Mouse (Mus musculus): ENCODE data around the gene Prss29. TPM values are rescaled to one million over a fixed set of nuclear protein-coding genes. Genes with fewer than 3 reads are reported as not detected.
A peak's percentile ranks its signal among the peaks of the same experiment; 100 is the strongest.

Prss29 gene
- total RNA-seq (2018; cell fraction: chromatin; rRNA removed): not detected
- total RNA-seq (2018; cell fraction: cytosol; rRNA removed): not detected
- not detected for total RNA-seq (2018; cell fraction: nucleus; rRNA removed)
- polyA plus RNA-seq (2018): not detected in 3 replicates

- Histone ChIP-seq H3K4me3 (ENCODE audit: inconsistent target) (no peak within 1 kb of the TSS), H3K36me3 (ENCODE audit: inconsistent target) (no peaks in the 10 kb centered on the region), H3K79me2 (ENCODE audit: inconsistent target) (no peaks in the 10 kb centered on the region), H3K27ac (no peak within 1 kb of the TSS)
- WGBS (ENCODE audit: missing documents): 56% methylated on average over 5 of the region's 5 CpGs
Measured at GRCm38 (mm10) chr17:25318354-25318753, at the start of gene Prss29. Gene Prss29, plus strand, starts transcription at chr17:25318654.

DNA sequence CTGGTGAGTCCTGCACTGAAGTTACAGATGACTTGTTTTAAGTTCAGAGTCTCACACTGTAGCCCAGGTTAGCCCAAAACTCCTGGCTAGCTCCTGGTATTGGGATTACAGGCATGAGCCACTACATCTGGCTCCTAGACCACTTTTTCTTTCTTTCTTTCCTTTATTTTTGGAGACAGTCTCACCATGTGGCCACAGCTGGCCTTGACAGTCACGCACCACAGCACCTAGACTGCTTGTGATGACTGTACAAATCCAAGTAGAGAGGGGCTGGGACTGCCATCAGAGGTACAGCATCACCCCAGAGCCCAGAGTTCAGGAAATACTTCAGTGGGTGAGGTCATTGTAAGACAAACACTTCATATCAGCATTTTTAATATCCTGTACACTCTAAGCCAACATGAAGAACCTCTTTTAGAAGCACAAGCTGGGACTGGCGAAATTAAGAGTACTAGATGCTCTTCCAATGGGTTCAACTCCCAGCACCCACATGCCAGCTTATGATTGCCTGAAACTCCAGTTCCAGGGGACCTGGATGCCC, 47.6 kb upstream of the Prss29 start:
- Histone ChIP-seq H3K79me2 (ENCODE audit: inconsistent target) (peaks cover 72% of the 10 kb centered on the region), H3K27ac (peak overlapping the region; percentile 76), H3K4me3 (ENCODE audit: inconsistent target) (0 out of 2 replicates have a peak overlapping the region, but pooled peaks have one; percentile 97), H3K36me3 (ENCODE audit: inconsistent target) (peaks cover 41% of the 10 kb centered on the region)
- WGBS (ENCODE audit: missing documents): 86% methylated on average over 2 of the region's 2 CpGs

DNA sequence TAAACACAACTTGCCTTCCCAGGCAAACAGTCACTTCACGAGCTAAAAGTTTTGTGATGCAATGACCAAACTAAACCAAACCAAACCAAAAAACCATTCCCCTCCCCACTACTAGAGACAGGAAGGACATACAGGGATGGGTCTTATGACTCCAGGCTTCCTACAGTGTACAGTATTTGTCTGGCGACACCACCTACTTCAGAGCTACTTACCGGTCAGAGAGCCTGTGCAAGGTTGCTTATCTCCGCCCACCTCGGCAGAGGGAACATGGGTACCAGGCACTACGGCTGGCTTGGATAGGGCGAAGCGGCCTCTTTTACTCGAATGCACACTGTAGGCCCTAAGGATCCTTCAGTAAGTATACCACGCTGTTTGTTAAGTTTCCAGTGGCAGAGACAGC, 46.1 kb upstream of the Prss29 start:
- 0% methylated on average over 10 of the region's 10 CpGs for WGBS (ENCODE audit: missing documents)
- peaks cover 27% of the 10 kb centered on the region for H3K36me3 ChIP-seq (ENCODE audit: inconsistent target)
- peaks cover 57% of the 10 kb centered on the region for H3K79me2 ChIP-seq (ENCODE audit: inconsistent target)
- peak overlapping the region; percentile 97 for H3K4me3 ChIP-seq (ENCODE audit: inconsistent target)
- peak overlapping the region; percentile 76 for H3K27ac ChIP-seq

DNA sequence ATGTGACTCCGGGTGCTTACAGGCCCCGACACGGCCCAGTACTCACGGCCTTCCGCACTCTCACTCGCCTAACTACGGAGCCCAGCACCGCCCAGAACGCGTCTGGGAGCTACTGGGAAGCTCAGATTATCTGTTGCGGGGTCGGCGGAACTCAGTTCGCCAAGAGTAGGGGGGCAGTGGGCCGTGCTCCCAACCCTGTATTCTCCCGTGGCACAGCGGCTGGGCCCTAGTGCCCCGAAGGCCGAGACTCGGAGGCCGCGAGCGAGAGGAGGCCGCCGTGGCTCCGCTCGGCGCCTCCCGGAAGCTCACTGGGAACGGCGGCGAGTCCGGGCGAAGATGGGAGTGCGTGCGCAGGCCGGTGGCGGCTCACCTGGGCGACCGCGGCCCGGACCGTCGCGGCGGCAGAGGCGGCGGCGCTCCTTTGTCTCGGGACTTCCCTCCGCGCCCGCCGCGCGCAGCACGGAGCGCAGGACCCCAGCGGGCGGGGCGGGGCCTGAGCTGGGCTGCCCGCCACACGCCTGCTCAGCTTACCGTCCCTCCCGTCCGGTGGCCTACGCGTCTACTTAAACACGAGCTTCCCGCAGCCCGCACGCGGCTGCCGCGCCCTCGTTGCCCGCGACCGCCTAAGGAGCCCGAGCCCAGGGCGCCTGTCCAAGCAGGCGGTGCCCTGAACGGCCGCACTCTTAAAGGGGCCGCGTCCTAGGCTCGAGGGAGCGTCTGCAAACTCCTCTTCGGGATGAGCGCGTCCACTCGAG, 45.3 kb upstream of the Prss29 start:
- WGBS (ENCODE audit: missing documents): under 1% methylated on average over 92 of the region's 92 CpGs
- peaks cover 49% of the 10 kb centered on the region for H3K79me2 ChIP-seq (ENCODE audit: inconsistent target)
- peak overlapping the region; percentile 97 for H3K4me3 ChIP-seq (ENCODE audit: inconsistent target)
- peak overlapping the region; percentile 94 for H3K27ac ChIP-seq
- peaks cover 19% of the 10 kb centered on the region for H3K36me3 ChIP-seq (ENCODE audit: inconsistent target)

DNA sequence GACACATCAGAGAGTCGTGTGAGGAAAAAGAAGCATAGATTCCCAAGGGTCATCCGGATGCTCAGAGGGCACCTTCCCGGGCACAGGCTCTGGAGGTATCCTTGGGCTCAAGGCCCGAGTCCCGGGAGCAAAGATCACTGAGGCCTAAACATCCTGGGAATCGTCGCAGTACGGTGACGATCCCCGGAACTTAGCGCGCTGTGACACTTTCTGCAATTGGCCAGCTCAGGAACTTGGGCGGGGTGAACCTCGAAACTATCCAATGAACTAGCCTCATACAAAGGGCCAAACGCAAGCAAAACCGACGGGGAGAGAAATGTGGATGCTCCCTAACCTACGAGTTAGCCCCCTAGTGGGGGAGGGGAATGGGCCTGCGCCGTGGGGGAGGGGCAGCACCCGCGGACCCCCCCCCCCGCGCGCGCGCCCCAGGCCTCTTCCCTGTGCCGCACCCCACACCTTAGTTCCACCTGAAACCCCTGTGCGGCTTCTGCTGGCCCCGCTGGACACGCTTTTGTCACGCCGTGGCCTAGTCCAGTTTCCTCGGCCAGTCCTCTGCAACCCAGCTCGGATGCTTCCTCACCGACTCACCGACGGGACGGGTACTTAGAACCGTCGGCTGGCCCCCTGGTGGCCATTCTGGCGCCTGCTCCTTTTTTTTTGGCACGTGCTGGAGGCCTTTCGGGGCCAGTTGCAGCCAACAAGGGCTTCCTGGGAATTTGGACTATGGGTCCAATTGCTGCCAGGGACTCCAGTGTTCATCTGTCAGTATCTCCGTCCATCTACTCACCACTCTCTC, 44.5 kb upstream of the Prss29 start:
- peaks cover 11% of the 10 kb centered on the region; the same call in 1 of the 2 replicates for H3K36me3 ChIP-seq (ENCODE audit: inconsistent target)
- H3K79me2 ChIP-seq (ENCODE audit: inconsistent target): peaks cover 41% of the 10 kb centered on the region
- 2% methylated on average over 34 of the region's 45 CpGs for WGBS (ENCODE audit: missing documents)

DNA sequence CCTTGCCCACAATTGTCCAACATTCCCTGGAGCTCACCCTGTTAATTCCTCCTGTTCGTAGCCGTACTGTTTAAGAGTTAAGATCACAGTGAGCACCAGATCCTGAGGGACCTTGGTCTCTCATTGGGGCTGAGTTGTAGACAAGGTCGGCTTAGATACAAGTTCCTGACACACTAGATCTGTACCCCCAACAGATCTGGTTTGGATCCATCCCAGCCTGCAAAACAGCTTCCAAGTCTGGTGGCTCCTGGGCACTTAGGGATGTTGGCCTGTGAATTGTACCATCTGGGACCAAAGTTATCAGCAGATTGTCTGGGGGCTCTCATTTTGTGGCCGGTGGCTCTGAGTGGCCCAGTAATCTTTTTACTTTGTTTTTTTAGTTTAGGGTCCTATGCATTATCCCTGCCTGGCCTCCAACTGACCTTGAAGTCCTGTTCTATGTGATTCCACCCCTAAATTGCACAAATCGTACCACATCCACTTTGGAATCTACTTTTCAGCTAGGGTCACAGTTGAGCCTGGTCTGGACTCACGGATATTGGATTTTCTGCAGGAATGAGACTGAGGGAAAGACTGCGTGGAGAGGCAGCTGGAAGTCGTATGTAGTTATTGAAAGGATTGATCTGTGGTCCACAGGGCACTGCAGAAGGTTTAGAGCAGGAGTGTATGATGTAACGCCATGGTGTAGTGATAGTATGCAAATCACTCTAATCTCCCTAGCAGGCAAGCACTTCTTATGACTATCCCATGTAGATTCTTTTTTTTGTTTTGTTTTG, 43.7 kb upstream of the Prss29 start, which contains the start of gene Ube2i:
Gene Ube2i (minus strand): TSS at position 52 of the 776 bp plus-strand sequence.
- H3K4me3 ChIP-seq (ENCODE audit: inconsistent target): peak within 1 kb of the TSS; percentile 40
- H3K79me2 ChIP-seq (ENCODE audit: inconsistent target): peaks cover 33% of the 10 kb centered on the region
- H3K27ac ChIP-seq: peak within 1 kb of the TSS; percentile 94
- H3K36me3 ChIP-seq (ENCODE audit: inconsistent target): 0 out of 2 replicates have a peak, but pooled peaks cover 3% of the 10 kb centered on the region
- 87% methylated on average over 9 of the region's 9 CpGs for WGBS (ENCODE audit: missing documents)

More for the DNA sequence above, 44.5 kb upstream of the Prss29 start:
- Histone ChIP-seq H3K4me3 (ENCODE audit: inconsistent target) (peak overlapping the region; percentile 40), H3K27ac (peak overlapping the region; percentile 94)

DNA sequence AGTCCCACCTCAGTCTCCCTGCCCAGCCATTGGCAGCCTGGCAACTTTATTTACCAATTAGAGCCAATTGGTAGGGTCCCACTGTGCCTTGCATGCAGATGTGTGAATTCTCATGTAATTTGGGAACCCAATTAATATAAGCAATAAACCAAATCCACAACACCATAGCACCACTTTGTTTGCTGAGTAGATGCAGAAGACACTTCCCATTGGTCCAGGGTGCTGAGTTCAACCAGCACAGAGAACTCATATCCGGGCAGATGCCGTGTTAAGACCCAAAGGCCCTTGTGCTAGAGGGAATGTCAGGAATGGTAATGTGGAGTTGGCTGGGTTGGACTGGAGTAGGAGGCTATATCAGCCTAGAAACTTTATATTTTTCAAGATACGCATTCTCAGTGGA, 42.6 kb upstream of the Prss29 start:
- Histone ChIP-seq H3K36me3 (ENCODE audit: inconsistent target) (no peaks in the 10 kb centered on the region), H3K4me3 (ENCODE audit: inconsistent target) (no peak overlapping the region), H3K27ac (no peak overlapping the region), H3K79me2 (ENCODE audit: inconsistent target) (peaks cover 22% of the 10 kb centered on the region)
- WGBS (ENCODE audit: missing documents): 91% methylated on average over 3 of the region's 3 CpGs

DNA sequence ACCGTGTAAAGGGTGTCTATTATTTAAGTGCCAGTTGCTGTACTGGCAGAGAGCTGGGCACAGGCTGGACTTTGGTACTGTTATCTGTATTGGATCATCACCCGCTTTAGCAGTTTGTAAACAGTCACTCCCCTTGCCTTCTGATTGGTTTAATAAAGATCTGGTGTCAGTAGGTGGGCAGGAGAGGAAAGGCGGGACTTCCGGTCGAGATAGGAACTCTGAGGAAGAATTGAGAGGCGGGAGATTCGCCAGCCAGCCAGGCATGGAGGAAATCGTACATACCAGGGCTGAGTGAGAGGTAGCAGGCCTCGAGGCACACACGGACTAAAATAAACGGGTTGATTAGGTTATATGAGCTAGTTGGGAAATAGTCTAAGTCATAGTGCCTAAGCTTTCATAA, 36.3 kb upstream of the Prss29 start:
- Histone ChIP-seq H3K27ac (no peak overlapping the region), H3K36me3 (ENCODE audit: inconsistent target) (no peaks in the 10 kb centered on the region), H3K79me2 (ENCODE audit: inconsistent target) (no peaks in the 10 kb centered on the region), H3K4me3 (ENCODE audit: inconsistent target) (no peak overlapping the region)
- WGBS (ENCODE audit: missing documents): 42% methylated on average over 11 of the region's 11 CpGs

DNA sequence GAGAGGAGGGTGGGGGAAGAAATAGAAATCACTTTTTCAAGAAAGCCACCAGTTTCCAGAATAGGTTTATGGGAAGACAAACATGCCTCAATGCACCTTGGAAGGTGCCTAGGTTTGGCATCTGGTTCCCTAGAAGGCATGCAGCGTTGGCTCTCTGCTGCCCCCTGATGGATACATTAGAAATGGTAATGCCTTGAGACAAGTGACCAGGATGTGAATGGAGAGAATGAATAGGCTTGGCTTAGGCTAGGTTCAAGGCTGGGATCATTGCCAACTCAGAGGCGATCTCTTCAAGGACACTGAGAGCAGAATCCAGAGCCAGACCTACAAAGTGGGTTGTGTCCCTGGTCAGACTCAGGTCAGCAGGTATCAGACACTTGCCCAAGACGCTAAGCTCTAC, 33.4 kb upstream of the Prss29 start:
- 28% methylated on average over 3 of the region's 3 CpGs for WGBS (ENCODE audit: missing documents)
- Histone ChIP-seq H3K36me3 (ENCODE audit: inconsistent target) (no peaks in the 10 kb centered on the region), H3K79me2 (ENCODE audit: inconsistent target) (no peaks in the 10 kb centered on the region), H3K4me3 (ENCODE audit: inconsistent target) (no peak overlapping the region), H3K27ac (no peak overlapping the region)

DNA sequence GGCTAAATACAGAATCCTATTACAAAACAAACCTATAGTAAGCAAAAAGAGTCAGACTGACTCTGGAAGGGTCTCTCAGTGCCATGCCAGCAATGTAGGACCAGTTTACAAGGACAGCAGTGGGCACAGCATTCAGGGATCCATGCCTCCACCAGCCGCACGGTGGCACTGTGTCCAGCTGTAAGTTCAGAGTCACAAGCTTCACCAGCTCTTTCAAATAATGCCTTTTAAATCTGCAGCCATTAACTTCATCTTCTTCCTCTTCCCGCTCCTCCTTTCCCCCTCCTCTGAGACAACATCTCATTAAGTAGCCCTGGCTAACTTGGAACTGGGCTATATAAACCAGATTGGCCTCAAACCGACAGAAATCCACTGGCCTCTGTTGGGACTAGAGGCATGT, 29.6 kb upstream of the Prss29 start:
- Histone ChIP-seq H3K27ac (no peak overlapping the region), H3K36me3 (ENCODE audit: inconsistent target) (no peaks in the 10 kb centered on the region), H3K4me3 (ENCODE audit: inconsistent target) (no peak overlapping the region), H3K79me2 (ENCODE audit: inconsistent target) (no peaks in the 10 kb centered on the region)
- WGBS (ENCODE audit: missing documents): 22% methylated on average over 4 of the region's 4 CpGs

DNA sequence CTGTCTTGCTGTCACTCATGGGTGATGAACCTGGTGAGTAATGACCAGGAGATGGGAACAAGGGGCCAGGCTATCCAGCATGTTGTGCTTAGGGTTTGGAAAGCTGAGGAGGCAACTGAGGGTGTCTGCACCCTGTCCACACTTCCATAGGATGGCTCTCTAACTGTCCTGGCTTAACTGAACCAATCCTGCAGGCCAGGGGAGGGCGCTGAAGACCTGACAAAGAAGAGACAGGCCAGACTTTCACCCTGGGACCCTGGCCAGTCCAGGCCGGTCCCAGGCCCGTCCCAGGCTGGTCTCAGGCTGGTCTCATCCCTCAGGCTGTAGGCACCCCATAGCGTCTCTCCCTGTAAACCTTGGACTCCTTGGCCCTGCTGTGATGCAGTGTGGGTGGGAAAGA, 28.0 kb upstream of the Prss29 start:
- H3K36me3 ChIP-seq (ENCODE audit: inconsistent target): no peaks in the 10 kb centered on the region
- no peaks in the 10 kb centered on the region for H3K79me2 ChIP-seq (ENCODE audit: inconsistent target)
- H3K27ac ChIP-seq: no peak overlapping the region
- WGBS (ENCODE audit: missing documents): 37% methylated on average over 4 of the region's 4 CpGs
- H3K4me3 ChIP-seq (ENCODE audit: inconsistent target): no peak overlapping the region

- Histone ChIP-seq H3K36me3 (ENCODE audit: inconsistent target) (no peaks in the 10 kb centered on the region), H3K4me3 (ENCODE audit: inconsistent target) (no peak overlapping the region), H3K79me2 (ENCODE audit: inconsistent target) (no peaks in the 10 kb centered on the region), H3K27ac (no peak overlapping the region)
- WGBS (ENCODE audit: missing documents): 77% methylated on average over 5 of the region's 5 CpGs
Measured at GRCm38 (mm10) chr17:25293495-25293894, 25.0 kb upstream of the Prss29 start.

- WGBS (ENCODE audit: missing documents): 74% methylated on average over 1 of the region's 1 CpGs
- H3K4me3 ChIP-seq (ENCODE audit: inconsistent target): no peak overlapping the region
- no peak overlapping the region for H3K27ac ChIP-seq
- no peaks in the 10 kb centered on the region for H3K36me3 ChIP-seq (ENCODE audit: inconsistent target)
- no peaks in the 10 kb centered on the region for H3K79me2 ChIP-seq (ENCODE audit: inconsistent target)
Measured at GRCm38 (mm10) chr17:25294111-25294510, 24.3 kb upstream of the Prss29 start.

DNA sequence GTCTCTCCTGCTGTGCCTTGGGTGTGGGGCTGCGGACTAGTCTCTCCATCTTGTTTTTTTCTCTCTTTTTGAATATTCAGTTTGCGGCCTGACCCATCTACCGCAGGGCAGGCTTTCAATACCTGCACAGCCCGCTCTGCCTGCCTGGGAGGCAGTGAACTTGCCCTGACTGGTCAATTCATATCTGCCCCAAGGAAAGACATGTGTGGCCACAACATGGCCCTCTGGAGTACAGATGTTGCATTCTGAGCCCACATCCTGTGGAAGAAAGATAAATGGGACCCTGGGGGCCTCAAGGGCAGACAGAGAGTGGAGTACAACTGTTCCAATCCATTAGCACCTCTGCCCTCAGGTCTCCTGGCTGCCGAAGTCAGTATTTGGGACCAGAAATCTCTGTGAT, 20.4 kb upstream of the Prss29 start, which contains the start of gene Prss34:
Gene Prss34 (plus strand): TSS at position 301 of the 400 bp plus-strand sequence.
- 90% methylated on average over 5 of the region's 5 CpGs for WGBS (ENCODE audit: missing documents)
- H3K4me3 ChIP-seq (ENCODE audit: inconsistent target): no peak within 1 kb of the TSS
- H3K36me3 ChIP-seq (ENCODE audit: inconsistent target): no peaks in the 10 kb centered on the region
- H3K27ac ChIP-seq: no peak within 1 kb of the TSS
- H3K79me2 ChIP-seq (ENCODE audit: inconsistent target): no peaks in the 10 kb centered on the region

Measured in macrophage (primary cell).